Mouse (Mus musculus): ENCODE measurements around the gene Cwf19l1. TPM values are rescaled to one million over a fixed set of nuclear protein-coding genes. Genes with fewer than 3 reads are reported as not detected.

Cwf19l1 gene
- polyA plus RNA-seq, 1 experiment from 2014 or later: 19.9 TPM

GRCm38 (mm10) chr19:44148991-44149390 is 13.3 kb upstream of the Cwf19l1 start:
- no peak overlapping the region for H3K9ac ChIP-seq (ENCODE audit: low read length)
- peaks cover 7% of the 10 kb centered on the region; the same call in 1 of the 2 replicates for H3K27me3 ChIP-seq (ENCODE audit: control insufficient read depth, insufficient read depth, low read length)
- H3K36me3 ChIP-seq (ENCODE audit: control insufficient read depth, insufficient read depth): no peaks in the 10 kb centered on the region
- no peak overlapping the region for H3K4me3 ChIP-seq (ENCODE audit: low read length)
- no peak for ATAC-seq (replicated peaks; ENCODE audit: extremely low read depth, insufficient read depth, low FRiP score)
- peaks cover 7% of the 10 kb centered on the region for H3K4me1 ChIP-seq (ENCODE audit: control insufficient read depth, insufficient read depth, low read length)
- H3K4me2 ChIP-seq (ENCODE audit: low read depth, low read length): no peak overlapping the region
- 58% methylated on average over 2 of the region's 2 CpGs for WGBS
- no peaks in the 10 kb centered on the region for H3K9me3 ChIP-seq (replicated peaks; ENCODE audit: control insufficient read depth, low read length)
- no peak overlapping the region for H3K27ac ChIP-seq (ENCODE audit: low read length)

- 21% methylated on average over 2 of the region's 2 CpGs for WGBS
- Histone ChIP-seq H3K4me2 (ENCODE audit: low read depth, low read length) (no peak overlapping the region), H3K9ac (ENCODE audit: low read length) (no peak overlapping the region)
These were observed 12.7 kb upstream of the Cwf19l1 start for GRCm38 (mm10) chr19:44148345-44148744.

DNA sequence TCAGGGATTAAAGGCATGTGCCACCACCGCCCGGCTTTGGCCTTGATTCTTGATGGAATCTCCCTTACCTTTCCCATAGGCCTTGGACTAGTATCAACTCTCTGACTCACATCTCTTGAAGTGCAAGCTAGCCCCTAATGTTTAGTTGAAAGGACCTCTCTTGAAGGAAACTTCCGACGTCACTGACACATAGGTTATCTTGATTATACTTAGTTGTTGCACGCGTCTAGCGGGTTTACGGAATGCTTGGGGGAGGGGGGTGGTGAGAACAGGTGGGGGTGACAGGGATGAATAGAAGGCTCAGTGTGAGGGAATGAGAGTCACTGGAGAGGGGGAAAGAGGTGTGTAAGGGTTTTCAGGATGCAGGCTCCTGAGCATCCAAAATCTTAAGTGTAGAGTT is 11.3 kb upstream of the Cwf19l1 start:
- H3K4me3 ChIP-seq (ENCODE audit: low read length): no peak overlapping the region
- H3K4me2 ChIP-seq (ENCODE audit: low read depth, low read length): no peak overlapping the region
- H3K36me3 ChIP-seq (ENCODE audit: control insufficient read depth, insufficient read depth): peaks cover 11% of the 10 kb centered on the region
- WGBS: 88% methylated on average over 8 of the region's 8 CpGs
- H3K27ac ChIP-seq (ENCODE audit: low read length): no peak overlapping the region
- H3K27me3 ChIP-seq (ENCODE audit: control insufficient read depth, insufficient read depth, low read length): no peaks in the 10 kb centered on the region
- no peaks in the 10 kb centered on the region for H3K9me3 ChIP-seq (replicated peaks; ENCODE audit: control insufficient read depth, low read length)
- no peak overlapping the region for H3K9ac ChIP-seq (ENCODE audit: low read length)
- ATAC-seq (replicated peaks; ENCODE audit: extremely low read depth, insufficient read depth, low FRiP score): no peak
- H3K4me1 ChIP-seq (ENCODE audit: control insufficient read depth, insufficient read depth, low read length): peaks cover 7% of the 10 kb centered on the region

More at GRCm38 (mm10) chr19:44148345-44148744, 12.7 kb upstream of the Cwf19l1 start:
- no peak for ATAC-seq (replicated peaks; ENCODE audit: extremely low read depth, insufficient read depth, low FRiP score)
- Histone ChIP-seq H3K27me3 (ENCODE audit: control insufficient read depth, insufficient read depth, low read length) (peaks cover 5% of the 10 kb centered on the region; the same call in 1 of the 2 replicates), H3K36me3 (ENCODE audit: control insufficient read depth, insufficient read depth) (no peaks in the 10 kb centered on the region), H3K4me3 (ENCODE audit: low read length) (no peak overlapping the region), H3K4me1 (ENCODE audit: control insufficient read depth, insufficient read depth, low read length) (peaks cover 7% of the 10 kb centered on the region), H3K9me3 (replicated peaks; ENCODE audit: control insufficient read depth, low read length) (no peaks in the 10 kb centered on the region), H3K27ac (ENCODE audit: low read length) (no peak overlapping the region)

- H3K4me3 ChIP-seq (ENCODE audit: low read length): peak overlapping the region; percentile 71
- H3K36me3 ChIP-seq (ENCODE audit: control insufficient read depth, insufficient read depth): peaks cover 15% of the 10 kb centered on the region
- 61% methylated on average over 9 of the region's 9 CpGs for WGBS
- peak overlapping the region; percentile 88 for H3K4me2 ChIP-seq (ENCODE audit: low read depth, low read length)
- H3K9me3 ChIP-seq (replicated peaks; ENCODE audit: control insufficient read depth, low read length): no peaks in the 10 kb centered on the region
- ATAC-seq (replicated peaks; ENCODE audit: extremely low read depth, insufficient read depth, low FRiP score): no peak
- peak overlapping the region; percentile 72 for H3K9ac ChIP-seq (ENCODE audit: low read length)
- no peaks in the 10 kb centered on the region for H3K27me3 ChIP-seq (ENCODE audit: control insufficient read depth, insufficient read depth, low read length)
- peaks cover 7% of the 10 kb centered on the region for H3K4me1 ChIP-seq (ENCODE audit: control insufficient read depth, insufficient read depth, low read length)
- no peak overlapping the region for H3K27ac ChIP-seq (ENCODE audit: low read length)
These were observed 10.8 kb upstream of the Cwf19l1 start for GRCm38 (mm10) chr19:44146568-44146879.

DNA sequence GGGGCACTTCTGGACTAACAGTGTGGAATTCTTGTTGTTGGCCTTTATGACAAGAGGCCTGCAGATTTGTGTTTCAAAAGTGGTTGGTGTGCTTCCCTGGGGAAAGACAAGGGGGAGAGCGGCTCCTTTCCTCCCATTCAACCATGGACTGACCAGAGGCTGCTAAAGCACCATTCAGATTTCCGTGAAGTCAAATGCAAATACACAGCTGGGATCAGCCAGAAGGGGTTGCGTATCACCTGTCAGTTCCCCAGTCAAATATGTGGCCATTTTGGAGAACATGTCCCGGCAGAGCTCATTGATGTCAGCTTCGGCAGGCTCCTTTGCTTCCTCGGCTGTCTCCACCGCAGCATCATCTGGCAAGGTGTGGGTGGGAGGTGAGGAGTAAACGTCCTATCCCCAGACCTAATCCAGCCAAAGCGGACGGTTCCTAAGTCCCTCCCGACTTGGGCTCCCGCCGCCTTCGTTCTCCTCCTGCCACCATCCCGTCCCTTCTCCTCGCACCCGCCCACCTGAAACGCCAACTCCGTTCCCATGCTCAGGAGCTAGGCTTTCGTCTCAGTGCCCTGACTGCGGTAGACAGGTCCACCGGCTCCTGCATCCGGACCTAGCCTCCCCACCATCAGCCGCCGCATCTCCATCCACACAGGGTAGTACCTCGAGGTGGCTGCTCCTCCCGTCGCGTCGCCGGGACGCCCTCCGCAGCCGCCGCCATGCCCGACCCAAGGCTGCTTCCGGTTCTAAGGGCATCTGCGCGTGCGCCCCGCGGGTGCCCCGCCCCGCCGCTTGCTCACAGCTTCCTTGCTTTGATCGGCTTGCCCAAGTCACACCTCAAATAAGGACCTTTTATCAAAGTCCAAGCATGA is 10.3 kb upstream of the Cwf19l1 start, which contains the start of gene Bloc1s2:
Bloc1s2 (minus strand) TSS at position 745 of the 866 bp plus-strand sequence.
- H3K4me3 ChIP-seq (ENCODE audit: low read length): peak within 1 kb of the TSS; percentile 71
- H3K27me3 ChIP-seq (ENCODE audit: control insufficient read depth, insufficient read depth, low read length): no peaks in the 10 kb centered on the region
- peak within 1 kb of the TSS; percentile 72 for H3K9ac ChIP-seq (ENCODE audit: low read length)
- peak within 1 kb of the TSS; percentile 88 for H3K4me2 ChIP-seq (ENCODE audit: low read depth, low read length)
- peaks cover 19% of the 10 kb centered on the region for H3K36me3 ChIP-seq (ENCODE audit: control insufficient read depth, insufficient read depth)
- no peaks in the 10 kb centered on the region for H3K9me3 ChIP-seq (replicated peaks; ENCODE audit: control insufficient read depth, low read length)
- peak; percentile 90 for ATAC-seq (replicated peaks; ENCODE audit: extremely low read depth, insufficient read depth, low FRiP score)
- WGBS: 3% methylated on average over 46 of the region's 46 CpGs
- H3K27ac ChIP-seq (ENCODE audit: low read length): no peak within 1 kb of the TSS
- peaks cover 7% of the 10 kb centered on the region for H3K4me1 ChIP-seq (ENCODE audit: control insufficient read depth, insufficient read depth, low read length)

DNA sequence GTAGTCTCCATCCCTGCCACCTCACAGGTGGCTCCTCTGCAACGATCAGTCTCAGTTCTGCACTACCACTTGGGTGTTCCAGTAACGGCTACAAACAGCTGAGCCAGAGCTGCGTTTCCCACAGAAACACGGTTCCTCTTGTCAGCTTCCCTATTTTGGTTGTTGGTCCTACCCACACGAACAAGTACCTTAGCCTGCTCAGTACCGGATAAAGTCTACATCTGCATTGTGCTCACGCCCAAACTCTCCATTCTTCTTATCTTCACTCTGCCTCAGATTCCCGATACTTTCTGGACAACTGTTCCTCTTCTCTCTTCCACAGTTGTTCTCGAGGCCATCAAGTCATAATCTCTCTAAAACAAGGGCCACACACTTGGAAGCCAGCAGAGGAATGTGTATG is 8.7 kb upstream of the Cwf19l1 start:
- Histone ChIP-seq H3K4me3 (ENCODE audit: low read length) (no peak overlapping the region), H3K9ac (ENCODE audit: low read length) (no peak overlapping the region), H3K4me2 (ENCODE audit: low read depth, low read length) (no peak overlapping the region), H3K9me3 (replicated peaks; ENCODE audit: control insufficient read depth, low read length) (no peaks in the 10 kb centered on the region), H3K4me1 (ENCODE audit: control insufficient read depth, insufficient read depth, low read length) (peaks cover 7% of the 10 kb centered on the region), H3K27ac (ENCODE audit: low read length) (no peak overlapping the region), H3K36me3 (ENCODE audit: control insufficient read depth, insufficient read depth) (peaks cover 24% of the 10 kb centered on the region), H3K27me3 (ENCODE audit: control insufficient read depth, insufficient read depth, low read length) (no peaks in the 10 kb centered on the region)
- ATAC-seq (replicated peaks; ENCODE audit: extremely low read depth, insufficient read depth, low FRiP score): no peak
- WGBS: 77% methylated on average over 9 of the region's 9 CpGs

- Histone ChIP-seq H3K4me3 (ENCODE audit: low read length) (peak overlapping the region; percentile 82), H3K27me3 (ENCODE audit: control insufficient read depth, insufficient read depth, low read length) (no peaks in the 10 kb centered on the region), H3K4me1 (ENCODE audit: control insufficient read depth, insufficient read depth, low read length) (peaks cover 7% of the 10 kb centered on the region; the same call in 1 of the 2 replicates), H3K27ac (ENCODE audit: low read length) (no peak overlapping the region), H3K36me3 (ENCODE audit: control insufficient read depth, insufficient read depth) (peaks cover 21% of the 10 kb centered on the region), H3K9me3 (replicated peaks; ENCODE audit: control insufficient read depth, low read length) (peaks cover 5% of the 10 kb centered on the region), H3K4me2 (ENCODE audit: low read depth, low read length) (peak overlapping the region; percentile 77), H3K9ac (ENCODE audit: low read length) (peak overlapping the region; percentile 54; the same call in 1 of the 2 replicates)
- WGBS: 24% methylated on average over 7 of the region's 7 CpGs
- no peak for ATAC-seq (replicated peaks; ENCODE audit: extremely low read depth, insufficient read depth, low FRiP score)
These were observed 347 bp upstream of the Cwf19l1 start for GRCm38 (mm10) chr19:44135960-44136485.

GRCm38 (mm10) chr19:44132917-44133316 is 2.8 kb downstream of the Cwf19l1 start:
- Histone ChIP-seq H3K4me1 (ENCODE audit: control insufficient read depth, insufficient read depth, low read length) (peaks cover 7% of the 10 kb centered on the region; the same call in 1 of the 2 replicates), H3K27me3 (ENCODE audit: control insufficient read depth, insufficient read depth, low read length) (no peaks in the 10 kb centered on the region), H3K4me3 (ENCODE audit: low read length) (no peak overlapping the region), H3K9me3 (replicated peaks; ENCODE audit: control insufficient read depth, low read length) (no peaks in the 10 kb centered on the region; the same call in 1 of the 2 replicates), H3K36me3 (ENCODE audit: control insufficient read depth, insufficient read depth) (peaks cover 24% of the 10 kb centered on the region), H3K4me2 (ENCODE audit: low read depth, low read length) (no peak overlapping the region), H3K27ac (ENCODE audit: low read length) (no peak overlapping the region), H3K9ac (ENCODE audit: low read length) (no peak overlapping the region)
- 85% methylated on average over 5 of the region's 5 CpGs for whole genome bisulfite sequencing
- no peak for ATAC-seq (replicated peaks; ENCODE audit: extremely low read depth, insufficient read depth, low FRiP score)

GRCm38 (mm10) chr19:44128560-44128959 is 7.1 kb downstream of the Cwf19l1 start:
- Histone ChIP-seq H3K4me1 (ENCODE audit: control insufficient read depth, insufficient read depth, low read length) (no peaks in the 10 kb centered on the region), H3K27me3 (ENCODE audit: control insufficient read depth, insufficient read depth, low read length) (no peaks in the 10 kb centered on the region), H3K4me2 (ENCODE audit: low read depth, low read length) (no peak overlapping the region), H3K9ac (ENCODE audit: low read length) (no peak overlapping the region), H3K27ac (ENCODE audit: low read length) (no peak overlapping the region), H3K36me3 (ENCODE audit: control insufficient read depth, insufficient read depth) (peaks cover 56% of the 10 kb centered on the region), H3K4me3 (ENCODE audit: low read length) (no peak overlapping the region), H3K9me3 (replicated peaks; ENCODE audit: control insufficient read depth, low read length) (no peaks in the 10 kb centered on the region)
- 77% methylated on average over 2 of the region's 2 CpGs for WGBS
- ATAC-seq (replicated peaks; ENCODE audit: extremely low read depth, insufficient read depth, low FRiP score): no peak
